Mouse (Mus musculus) intestine, embryonic 16.5 days (tissue): ENCODE data around the gene Sp100. TPM values are rescaled to one million over a fixed set of nuclear protein-coding genes. Genes with fewer than 3 reads are reported as not detected.
"Not testable (repeated sequence)": the region's sequence is repeated elsewhere in the genome, so short reads cannot be mapped to it uniquely, and the experiment has no call there.

Experiments
- ATAC-seq: fragments of 200-750 bp; cut with Nextera tagmentation; 2 replicates; pipeline ENCODE4 v1.8.0; 2017; ENCODE audit warnings: moderate TSS enrichment, moderate library complexity
- H3K27ac ChIP-seq: fragments of 300-500 bp; sonication (generic); 2 replicates; pipeline ENCODE4 v1.5.1; 2014; ENCODE audit warnings: mild to moderate bottlenecking, low read length
- H3K27me3 ChIP-seq: fragments of 300-500 bp; sonication (generic); replicated peaks from 2 replicates; pipeline ENCODE4 v1.6.1; 2014; ENCODE audit warnings: low read length, control low read depth, mixed read lengths; ENCODE audit not compliant: control insufficient read depth, insufficient read depth
- H3K36me3 ChIP-seq: fragments of 300-500 bp; sonication (generic); 2 replicates; pipeline ENCODE4 v1.6.1; 2014; ENCODE audit warnings: low read length, control low read depth; ENCODE audit not compliant: control insufficient read depth, insufficient read depth
- H3K4me1 ChIP-seq: fragments of 300-500 bp; sonication (generic); 2 replicates; pipeline ENCODE4 v1.6.1; 2014; ENCODE audit warnings: low read length, control low read depth, mixed read lengths; ENCODE audit not compliant: control insufficient read depth, insufficient read depth
- H3K4me2 ChIP-seq: fragments of 300-500 bp; sonication (generic); 2 replicates; pipeline ENCODE4 v1.6.1; 2014; ENCODE audit warnings: low read depth, low read length, control low read depth
- H3K4me3 ChIP-seq: fragments of 300-500 bp; sonication (generic); 2 replicates; pipeline ENCODE4 v1.5.1; 2014; ENCODE audit warnings: mild to moderate bottlenecking, low read length
- H3K9ac ChIP-seq: fragments of 300-500 bp; sonication (generic); 2 replicates; pipeline ENCODE4 v1.6.1; 2014; ENCODE audit warnings: low read depth, low read length
- H3K9me3 ChIP-seq: fragments of 300-500 bp; sonication (generic); 2 replicates; pipeline ENCODE4 v1.6.1; 2016; ENCODE audit warnings: low read length, control low read depth; ENCODE audit not compliant: control insufficient read depth
- WGBS: fragments of 180-500 bp; shearing (Covaris S2); extraction: QIAGEN DNeasy Blood & Tissue Kit; methylation state at CpG from one replicate; pipeline ENCODE4 v1.1.7; 2014; 5-methylcytosine and 5-hydroxymethylcytosine counted together
- polyA plus RNA-seq: library from polyadenylated mRNA; unstranded; fragments of >200 nt; fragmentation: Nextera tagmentation; extraction: Ambion mirVana; gene quantifications from 2 replicates; pipeline ENCODE4 v1.2.1, GENCODE M21; 2015

Gene Sp100
- polyA plus RNA-seq: 3.0 and 3.7 TPM in 2 replicates

DNA sequence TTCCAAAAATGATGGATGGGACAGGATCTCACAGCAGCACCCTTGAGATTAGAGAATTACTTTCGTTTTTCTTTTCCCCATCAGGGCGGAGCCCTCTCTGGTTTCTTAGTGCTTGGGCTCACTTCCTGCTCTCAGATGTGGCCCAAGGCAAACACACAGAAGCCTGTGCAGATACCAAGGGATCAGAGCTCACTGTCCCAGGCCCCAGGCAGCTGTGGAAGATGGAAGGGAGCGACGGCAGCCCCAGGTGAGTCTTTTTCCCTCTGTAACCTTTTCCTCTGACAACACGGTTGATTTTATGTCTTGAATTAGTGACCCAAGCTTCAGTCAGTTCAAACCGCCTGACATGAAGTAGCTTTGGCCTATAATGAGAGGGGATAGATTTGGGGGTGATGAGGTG lies at the start of gene Sp100:
Gene Sp100, plus strand, starts transcription at position 108 of the 400 bp plus-strand sequence.
- not testable (repeated sequence) for H3K27ac ChIP-seq, H3K9ac ChIP-seq, H3K27me3 ChIP-seq, H3K4me3 ChIP-seq, H3K36me3 ChIP-seq, ATAC-seq, H3K4me2 ChIP-seq, H3K4me1 ChIP-seq, H3K9me3 ChIP-seq
- whole genome bisulfite sequencing: 55% methylated on average over 6 of the region's 6 CpGs

- H3K4me2 ChIP-seq: 0 out of 2 replicates have a peak within 1 kb of the TSS, but pooled peaks have one; percentile 27
- no CpG with 5 or more reads among the region's 5 CpGs for WGBS
These were observed 49.7 kb upstream of the Sp100 start, which contains the start of gene Sp140 for GRCm38 (mm10) chr1:85600078-85600477. TSS of gene Sp140 (plus strand) at chr1:85600378.

GRCm38 (mm10) chr1:85600794-85601193 lies 49.0 kb upstream of the Sp100 start:
- H3K27ac ChIP-seq, H3K36me3 ChIP-seq, H3K9me3 ChIP-seq, ATAC-seq, H3K27me3 ChIP-seq, H3K4me1 ChIP-seq, H3K9ac ChIP-seq: not testable (repeated sequence)
- whole genome bisulfite sequencing: 64% methylated on average over 4 of the region's 4 CpGs
- H3K4me2 ChIP-seq: 0 out of 2 replicates have a peak overlapping the region, but pooled peaks have one; percentile 27
- H3K4me3 ChIP-seq: peak overlapping the region; percentile 9; the same call in 1 of the 2 replicates

More at GRCm38 (mm10) chr1:85600078-85600477, 49.7 kb upstream of the Sp100 start, which contains the start of gene Sp140:
- H3K27ac ChIP-seq, ATAC-seq, H3K9ac ChIP-seq, H3K4me1 ChIP-seq, H3K27me3 ChIP-seq, H3K9me3 ChIP-seq, H3K36me3 ChIP-seq: not testable (repeated sequence)
- H3K4me3 ChIP-seq: peak within 1 kb of the TSS; percentile 9; the same call in 1 of the 2 replicates

DNA sequence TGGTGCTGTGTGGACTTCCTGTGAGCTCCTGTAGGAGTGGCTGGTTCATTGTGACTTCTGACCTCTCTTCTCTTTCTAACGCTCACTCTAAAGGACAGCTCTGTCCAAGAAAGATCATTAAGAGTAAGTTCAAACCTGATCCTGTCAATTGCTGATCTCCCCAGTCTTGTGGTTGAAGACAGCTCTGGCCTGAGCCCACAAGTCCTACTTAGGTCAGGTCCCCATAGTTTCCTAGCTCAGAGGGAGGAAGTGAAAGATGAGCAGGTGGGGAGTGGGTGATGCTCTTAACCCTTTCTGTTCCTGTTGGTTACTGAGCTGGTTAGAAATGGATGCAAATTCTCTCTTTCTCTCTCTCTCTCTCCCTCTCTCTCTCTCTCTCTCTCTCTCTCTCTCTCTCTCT lies 45.4 kb upstream of the Sp100 start:
- H3K4me2 ChIP-seq, H3K9me3 ChIP-seq, H3K4me3 ChIP-seq, H3K27ac ChIP-seq, H3K4me1 ChIP-seq, ATAC-seq, H3K27me3 ChIP-seq, H3K9ac ChIP-seq, H3K36me3 ChIP-seq: not testable (repeated sequence)
- no CpG with 5 or more reads among the region's 1 CpGs for WGBS

GRCm38 (mm10) chr1:85608361-85608760 lies 41.4 kb upstream of the Sp100 start:
- H3K27me3 ChIP-seq, H3K4me1 ChIP-seq, H3K4me3 ChIP-seq, H3K9me3 ChIP-seq, H3K9ac ChIP-seq, ATAC-seq, H3K36me3 ChIP-seq, H3K4me2 ChIP-seq, H3K27ac ChIP-seq: not testable (repeated sequence)
- WGBS: 87% methylated on average over 3 of the region's 4 CpGs

DNA sequence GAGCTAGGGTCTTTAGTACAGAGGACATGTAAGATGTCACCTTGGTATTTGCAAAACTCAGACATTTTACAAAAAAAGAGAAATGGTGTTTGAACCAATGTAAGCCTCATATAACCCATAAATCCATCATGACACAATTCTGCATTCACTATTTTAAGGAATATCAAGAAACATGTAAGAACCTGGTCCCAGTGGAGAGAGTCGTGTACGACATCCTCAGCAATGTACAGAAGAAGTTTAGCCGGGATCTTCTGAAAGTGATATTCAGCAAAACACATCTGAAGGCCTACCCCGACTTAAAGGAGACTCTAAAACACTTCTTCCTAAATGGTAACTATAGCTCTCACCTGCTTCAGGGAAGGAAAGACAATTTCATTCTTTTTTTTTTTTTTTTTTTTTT lies 39.2 kb upstream of the Sp100 start:
- ATAC-seq, H3K9me3 ChIP-seq, H3K4me1 ChIP-seq, H3K27me3 ChIP-seq, H3K27ac ChIP-seq, H3K9ac ChIP-seq, H3K4me3 ChIP-seq, H3K4me2 ChIP-seq, H3K36me3 ChIP-seq: not testable (repeated sequence)
- no CpG with 5 or more reads among the region's 4 CpGs for whole genome bisulfite sequencing

GRCm38 (mm10) chr1:85615096-85615495 lies 34.7 kb upstream of the Sp100 start:
- WGBS: 93% methylated on average over 3 of the region's 3 CpGs

DNA sequence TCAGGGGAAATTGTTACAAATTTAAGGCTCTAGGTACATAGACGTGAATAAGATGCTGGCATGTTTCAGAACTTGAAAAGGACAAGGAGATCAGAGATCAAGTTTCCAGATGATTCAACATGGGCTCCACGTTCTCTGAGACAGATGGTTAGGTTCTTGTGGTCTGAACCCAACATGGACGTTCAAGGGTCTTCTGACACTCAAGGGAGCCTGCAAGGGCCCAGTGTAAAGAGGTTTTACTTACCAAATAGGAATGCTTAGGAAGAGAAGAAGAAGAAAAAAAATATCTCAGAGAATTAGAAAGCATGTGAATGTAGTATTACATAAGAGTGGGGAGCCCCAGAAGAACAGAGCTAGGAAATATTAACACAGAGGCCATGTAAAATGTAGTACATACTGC lies 34.0 kb upstream of the Sp100 start:
- H3K4me2 ChIP-seq, H3K4me1 ChIP-seq, H3K9me3 ChIP-seq, ATAC-seq, H3K36me3 ChIP-seq, H3K27ac ChIP-seq, H3K4me3 ChIP-seq, H3K27me3 ChIP-seq, H3K9ac ChIP-seq: not testable (repeated sequence)
- 67% methylated on average over 3 of the region's 3 CpGs for WGBS

More at GRCm38 (mm10) chr1:85615096-85615495, 34.7 kb upstream of the Sp100 start:
- not testable (repeated sequence) for H3K36me3 ChIP-seq, H3K27me3 ChIP-seq, H3K4me2 ChIP-seq, H3K9ac ChIP-seq, ATAC-seq, H3K4me1 ChIP-seq, H3K4me3 ChIP-seq, H3K9me3 ChIP-seq, H3K27ac ChIP-seq

- H3K4me3 ChIP-seq, H3K36me3 ChIP-seq, H3K27me3 ChIP-seq, H3K4me1 ChIP-seq, H3K27ac ChIP-seq, ATAC-seq, H3K9ac ChIP-seq, H3K4me2 ChIP-seq, H3K9me3 ChIP-seq: not testable (repeated sequence)
- WGBS: 72% methylated on average over 4 of the region's 5 CpGs
These were observed 32.6 kb upstream of the Sp100 start for GRCm38 (mm10) chr1:85617161-85617560.

DNA sequence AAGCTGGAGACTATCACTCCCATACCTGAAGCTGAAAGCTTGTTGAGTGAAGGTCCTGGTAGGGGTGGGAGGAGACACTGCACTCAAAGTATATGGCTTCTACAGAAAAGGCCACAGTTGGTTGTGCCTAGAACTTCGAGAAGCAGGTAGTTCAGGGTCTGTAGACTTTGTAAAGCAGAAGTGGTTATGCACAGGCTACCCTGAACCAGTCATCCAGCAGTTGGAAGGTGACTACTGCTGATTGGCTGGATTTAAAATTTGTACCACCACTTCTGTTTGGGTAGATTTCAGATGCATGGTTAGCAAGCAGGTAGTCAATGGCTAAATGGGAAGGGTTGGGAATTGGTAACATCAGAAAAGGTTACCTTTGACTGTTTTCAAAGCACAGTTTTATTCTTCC lies 31.1 kb upstream of the Sp100 start:
- not testable (repeated sequence) for H3K4me1 ChIP-seq, H3K9me3 ChIP-seq, ATAC-seq, H3K9ac ChIP-seq, H3K4me3 ChIP-seq, H3K4me2 ChIP-seq, H3K36me3 ChIP-seq, H3K27me3 ChIP-seq, H3K27ac ChIP-seq
- WGBS: 63% methylated on average over 1 of the region's 1 CpGs
